Mouse (Mus musculus): ENCODE measurements around the gene Tgm2.

GRCm38 (mm10) chr2:158066456-158066855, 79.8 kb downstream of the Tgm2 start:
- TF ChIP-seq POLR2A (IDR thresholded peaks at IDR 0.05; ENCODE audit: extremely low read depth, insufficient read depth, low read length), result no peak
- TF ChIP-seq CTCF (IDR thresholded peaks at IDR 0.05; ENCODE audit: extremely low read depth, insufficient read depth, low read length), result no peak
